ENCODE assay signal across 21 mouse cellular contexts in genomic region chr2:7072344-7073265, GRCm38 (mm10).
DNase-seq lines count a peak whose midpoint lies in the region; ATAC-seq and TF ChIP-seq lines count a peak whose summit lies in the region.
"Had no signal": no experiment of that assay in that cellular context is flagged by ENCODE, and none has a peak within 500 bp of the region (broad histone marks: within the 10 kb centered on the region; RNA-seq: fewer than 3 reads in every experiment).

No protein-coding gene starts in this region.

- H3K27ac ChIP-seq in heart, embryonic 11.5 days (ENCODE audit: low read depth, low read length), result 0 out of 2 replicates have a peak overlapping the region, but pooled peaks have one; percentile 10
- H3K27ac ChIP-seq in heart, embryonic 12.5 days (ENCODE audit: poor library complexity, severe bottlenecking), result no peak overlapping the region; the same call in 1 of the 2 replicates
- H3K27ac ChIP-seq in layer of hippocampus, adult 2 months, result peak overlapping the region; percentile 88
- peak overlapping the region; percentile 56; the same call in 1 of the 2 replicates for H3K27ac ChIP-seq in stomach, embryonic 14.5 days (ENCODE audit: low read length)
- H3K27ac ChIP-seq: embryonic facial prominence, embryonic 13.5 days; hindbrain, embryonic 13.5 days; intestine, embryonic 15.5 days; limb, embryonic 13.5 days; liver, embryonic 15.5 days had no signal

- no peak for DNase-seq in layer of hippocampus, adult 2 months (ENCODE audit: low spot score in 2 of 2)
- DNase-seq in layer of hippocampus, postnatal 14 days (ENCODE audit: low spot score in 2 of 2), result no peak
- DNase-seq in 3T3-L1 (ENCODE audit: low read depth, low spot score), result peak; percentile 72
- no peak for DNase-seq in spleen, postnatal 36 days (ENCODE audit: low spot score in 2 of 2)
- DNase-seq: B cell, adult 2 months; cerebellum, adult 8-10 months; forebrain, postnatal 0 days; heart, adult 11 months; kidney, postnatal 10 days; midbrain, embryonic 14.5 days; retina, postnatal 1 day; right cerebral cortex, postnatal 4 days; thymus, adult 2 months had no signal

- no peak overlapping the region for H3K9ac ChIP-seq in heart, embryonic 11.5 days (ENCODE audit: low read depth, low read length)
- no peak overlapping the region for H3K9ac ChIP-seq in heart, embryonic 12.5 days
- no peak overlapping the region for H3K9ac ChIP-seq in stomach, embryonic 14.5 days (replicated peaks; ENCODE audit: low read depth, low read length)
- H3K9ac ChIP-seq: embryonic facial prominence, embryonic 13.5 days; forebrain, postnatal 0 days; hindbrain, embryonic 13.5 days; intestine, embryonic 15.5 days; limb, embryonic 13.5 days; liver, embryonic 15.5 days had no signal

- no peak overlapping the region for H3K4me3 ChIP-seq in heart, embryonic 11.5 days (ENCODE audit: low read depth, low read length)
- H3K4me3 ChIP-seq in heart, embryonic 12.5 days, result no peak overlapping the region
- no peak overlapping the region for H3K4me3 ChIP-seq in layer of hippocampus, adult 2 months
- no peak overlapping the region for H3K4me3 ChIP-seq in stomach, embryonic 14.5 days (ENCODE audit: low read depth, low read length)
- H3K4me3 ChIP-seq: embryonic facial prominence, embryonic 13.5 days; hindbrain, embryonic 13.5 days; intestine, embryonic 15.5 days; limb, embryonic 13.5 days; liver, embryonic 15.5 days had no signal

- peaks cover 10% of the 10 kb centered on the region for H3K9me3 ChIP-seq in heart, embryonic 11.5 days (replicated peaks; ENCODE audit: control insufficient read depth, low read length)
- H3K9me3 ChIP-seq in heart, embryonic 12.5 days (replicated peaks), result peaks cover 9% of the 10 kb centered on the region
- peaks cover 11% of the 10 kb centered on the region; the same call in 1 of the 2 replicates for H3K9me3 ChIP-seq in stomach, embryonic 14.5 days (ENCODE audit: control insufficient read depth, low read depth, low read length)
- H3K9me3 ChIP-seq: liver, embryonic 15.5 days had no signal

- 62% methylated on average over 5 of the region's 5 CpGs for WGBS in heart, embryonic 11.5 days (ENCODE audit: insufficient replicate concordance)
- WGBS in heart, embryonic 12.5 days, result 64% methylated on average over 5 of the region's 5 CpGs
- WGBS in stomach, embryonic 14.5 days, result 50% methylated on average over 5 of the region's 5 CpGs

- H3K4me2 ChIP-seq in heart, embryonic 11.5 days, result no peak overlapping the region
- H3K4me2 ChIP-seq in heart, embryonic 12.5 days, result no peak overlapping the region
- H3K4me2 ChIP-seq in stomach, embryonic 14.5 days (replicated peaks; ENCODE audit: low read depth, low read length), result no peak overlapping the region
- H3K4me2 ChIP-seq: embryonic facial prominence, embryonic 13.5 days; hindbrain, embryonic 13.5 days; intestine, embryonic 15.5 days; limb, embryonic 13.5 days; liver, embryonic 15.5 days had no signal

- H3K27me3 ChIP-seq in heart, embryonic 11.5 days (ENCODE audit: control insufficient read depth, insufficient read depth, low read length), result no peaks in the 10 kb centered on the region
- H3K27me3 ChIP-seq in heart, embryonic 12.5 days (replicated peaks), result no peaks in the 10 kb centered on the region
- no peaks in the 10 kb centered on the region for H3K27me3 ChIP-seq in stomach, embryonic 14.5 days (ENCODE audit: control insufficient read depth, insufficient read depth, low read length)
- H3K27me3 ChIP-seq: embryonic facial prominence, embryonic 13.5 days; hindbrain, embryonic 13.5 days; intestine, embryonic 15.5 days; limb, embryonic 13.5 days; liver, embryonic 15.5 days had no signal

- peaks cover 5% of the 10 kb centered on the region for H3K36me3 ChIP-seq in heart, embryonic 11.5 days (ENCODE audit: control insufficient read depth, insufficient read depth, low read length)
- peaks cover 17% of the 10 kb centered on the region for H3K36me3 ChIP-seq in heart, embryonic 12.5 days
- H3K36me3 ChIP-seq in stomach, embryonic 14.5 days (ENCODE audit: control insufficient read depth, insufficient read depth, low read length), result no peaks in the 10 kb centered on the region
- H3K36me3 ChIP-seq: intestine, embryonic 15.5 days; liver, embryonic 15.5 days had no signal

- ATAC-seq in heart, embryonic 11.5 days (replicated peaks; ENCODE audit: insufficient number of reproducible peaks, low FRiP score, low TSS enrichment), result no peak
- ATAC-seq in heart, embryonic 12.5 days (ENCODE audit: insufficient number of reproducible peaks, low FRiP score), result no peak
- ATAC-seq in stomach, embryonic 14.5 days (ENCODE audit: insufficient number of reproducible peaks, insufficient read depth, low FRiP score, low read depth), result no peak
- ATAC-seq: forebrain, postnatal 0 days; intestine, embryonic 15.5 days had no signal

- H3K4me1 ChIP-seq in heart, embryonic 11.5 days (ENCODE audit: control insufficient read depth, insufficient read depth, low read length), result peaks cover 5% of the 10 kb centered on the region
- peaks cover 28% of the 10 kb centered on the region for H3K4me1 ChIP-seq in heart, embryonic 12.5 days (replicated peaks)
- no peaks in the 10 kb centered on the region for H3K4me1 ChIP-seq in stomach, embryonic 14.5 days (ENCODE audit: control insufficient read depth, insufficient read depth, low read length)
- H3K4me1 ChIP-seq: embryonic facial prominence, embryonic 13.5 days; hindbrain, embryonic 13.5 days; intestine, embryonic 15.5 days; liver, embryonic 15.5 days had no signal

- no peak for TF ChIP-seq CTCF in layer of hippocampus, adult 2 months (conservative IDR thresholded peaks at IDR 0.05)
